Mouse (Mus musculus): ENCODE measurements around the gene Dut. TPM values are rescaled to one million over a fixed set of nuclear protein-coding genes. Genes with fewer than 3 reads are reported as not detected.

Gene Dut
- polyA plus RNA-seq, 1 experiment from 2014 or later = 191 TPM

DNA sequence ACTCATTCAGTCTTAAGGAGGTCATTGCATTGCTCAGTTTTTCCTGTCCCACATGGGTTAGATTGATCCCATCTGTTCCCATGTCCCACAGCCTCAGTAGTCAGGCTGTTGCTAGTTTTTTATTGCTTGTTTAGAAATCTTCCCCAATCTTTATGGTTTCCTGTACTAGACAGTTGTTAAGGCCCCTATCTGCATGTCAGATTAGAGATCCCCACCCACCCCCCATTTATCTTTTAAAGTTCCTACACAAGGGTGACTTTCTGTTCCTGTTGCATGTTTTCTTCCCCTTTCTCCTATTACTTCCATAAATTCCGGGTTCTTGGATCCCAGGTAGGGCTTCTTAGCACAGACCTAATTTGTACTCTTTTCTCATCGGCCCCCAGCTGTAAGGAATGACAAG lies 13.5 kb upstream of the Dut start:
- no peaks in the 10 kb centered on the region for H3K27me3 ChIP-seq
- no peak overlapping the region for H3K9ac ChIP-seq (replicated peaks)
- no peaks in the 10 kb centered on the region for H3K4me1 ChIP-seq (replicated peaks)
- H3K9me3 ChIP-seq = no peaks in the 10 kb centered on the region
- WGBS = 74% methylated on average over 2 of the region's 2 CpGs
- H3K27ac ChIP-seq = no peak overlapping the region
- no peak overlapping the region for H3K4me3 ChIP-seq (replicated peaks)
- no peak for ATAC-seq (ENCODE audit: insufficient number of reproducible peaks, insufficient read depth, low FRiP score, low TSS enrichment, low read depth)
- H3K36me3 ChIP-seq = no peaks in the 10 kb centered on the region
- H3K4me2 ChIP-seq = no peak overlapping the region

- H3K36me3 ChIP-seq = no peaks in the 10 kb centered on the region
- H3K4me1 ChIP-seq (replicated peaks) = no peaks in the 10 kb centered on the region
- 94% methylated on average over 2 of the region's 2 CpGs for WGBS
- no peak overlapping the region for H3K4me2 ChIP-seq
- no peak overlapping the region for H3K27ac ChIP-seq
- ATAC-seq (ENCODE audit: insufficient number of reproducible peaks, insufficient read depth, low FRiP score, low TSS enrichment, low read depth) = no peak
- H3K9ac ChIP-seq (replicated peaks) = no peak overlapping the region
- no peaks in the 10 kb centered on the region for H3K27me3 ChIP-seq
- H3K9me3 ChIP-seq = no peaks in the 10 kb centered on the region
- H3K4me3 ChIP-seq (replicated peaks) = no peak overlapping the region
Observed at GRCm38 (mm10) chr2:125234049-125234448, 12.9 kb upstream of the Dut start.

DNA sequence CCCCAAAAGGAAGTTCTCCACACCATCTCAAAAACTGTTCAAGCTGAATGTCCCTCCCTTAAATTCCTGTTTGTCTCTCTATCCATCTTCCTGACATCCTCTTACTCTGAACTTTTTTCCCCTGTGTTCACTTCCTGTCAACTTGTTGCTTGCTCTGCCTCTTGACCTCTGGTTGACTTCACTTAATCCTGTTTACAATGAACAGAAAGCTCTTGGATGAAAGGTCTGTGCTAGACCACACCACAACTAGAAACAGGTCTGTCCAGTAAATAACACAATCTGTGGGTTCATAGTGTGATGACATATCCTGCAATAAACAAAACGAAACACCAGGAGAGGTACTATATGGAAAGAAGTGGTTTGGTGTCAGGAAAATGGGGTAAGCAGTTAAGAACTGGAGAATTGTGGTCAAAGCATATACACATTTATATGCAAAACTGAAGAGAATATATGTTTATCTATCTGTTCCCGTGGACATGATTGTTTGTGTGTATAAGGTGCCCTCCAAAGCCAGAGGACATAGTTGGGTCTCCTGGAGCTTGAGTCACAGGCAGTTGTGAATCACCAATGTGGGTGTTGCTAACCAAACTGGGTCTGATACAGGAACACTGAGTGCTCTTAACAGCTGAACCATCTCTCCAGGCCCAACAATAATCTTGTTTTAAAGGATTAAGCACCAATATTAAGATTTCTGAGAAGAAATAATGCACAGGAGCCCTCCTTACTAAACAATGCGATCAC lies 1.3 kb upstream of the Dut start:
- H3K27ac ChIP-seq = no peak overlapping the region
- no peak overlapping the region for H3K9ac ChIP-seq (replicated peaks)
- peaks cover 24% of the 10 kb centered on the region for H3K4me1 ChIP-seq (replicated peaks)
- no peak overlapping the region for H3K4me2 ChIP-seq
- no peaks in the 10 kb centered on the region for H3K27me3 ChIP-seq
- no peak overlapping the region for H3K4me3 ChIP-seq (replicated peaks)
- WGBS = 75% methylated on average over 3 of the region's 3 CpGs
- H3K36me3 ChIP-seq = peaks cover 9% of the 10 kb centered on the region
- no peak for ATAC-seq (ENCODE audit: insufficient number of reproducible peaks, insufficient read depth, low FRiP score, low TSS enrichment, low read depth)
- H3K9me3 ChIP-seq = no peaks in the 10 kb centered on the region

- H3K27me3 ChIP-seq = no peaks in the 10 kb centered on the region
- peaks cover 24% of the 10 kb centered on the region for H3K4me1 ChIP-seq (replicated peaks)
- peak overlapping the region; percentile 74 for H3K4me2 ChIP-seq
- no peaks in the 10 kb centered on the region for H3K9me3 ChIP-seq
- H3K4me3 ChIP-seq (replicated peaks) = peak overlapping the region; percentile 72
- H3K36me3 ChIP-seq = peaks cover 17% of the 10 kb centered on the region
- WGBS = 24% methylated on average over 9 of the region's 9 CpGs
- peak overlapping the region; percentile 98 for H3K27ac ChIP-seq
- no peak for ATAC-seq (ENCODE audit: insufficient number of reproducible peaks, insufficient read depth, low FRiP score, low TSS enrichment, low read depth)
- H3K9ac ChIP-seq (replicated peaks) = peak overlapping the region; percentile 94
Observed at GRCm38 (mm10) chr2:125246669-125247068, 321 bp upstream of the Dut start.

GRCm38 (mm10) chr2:125247962-125248235 lies 909 bp downstream of the Dut start:
- peaks cover 24% of the 10 kb centered on the region for H3K4me1 ChIP-seq (replicated peaks)
- ATAC-seq (ENCODE audit: insufficient number of reproducible peaks, insufficient read depth, low FRiP score, low TSS enrichment, low read depth) = peak; percentile 12; the same call in 1 of the 2 replicates
- no peaks in the 10 kb centered on the region for H3K9me3 ChIP-seq
- H3K36me3 ChIP-seq = peaks cover 28% of the 10 kb centered on the region
- H3K27ac ChIP-seq = peak overlapping the region; percentile 98
- H3K27me3 ChIP-seq = no peaks in the 10 kb centered on the region
- peak overlapping the region; percentile 74 for H3K4me2 ChIP-seq
- H3K9ac ChIP-seq (replicated peaks) = peak overlapping the region; percentile 94
- under 1% methylated on average over 9 of the region's 9 CpGs for WGBS
- peak overlapping the region; percentile 72 for H3K4me3 ChIP-seq (replicated peaks)

DNA sequence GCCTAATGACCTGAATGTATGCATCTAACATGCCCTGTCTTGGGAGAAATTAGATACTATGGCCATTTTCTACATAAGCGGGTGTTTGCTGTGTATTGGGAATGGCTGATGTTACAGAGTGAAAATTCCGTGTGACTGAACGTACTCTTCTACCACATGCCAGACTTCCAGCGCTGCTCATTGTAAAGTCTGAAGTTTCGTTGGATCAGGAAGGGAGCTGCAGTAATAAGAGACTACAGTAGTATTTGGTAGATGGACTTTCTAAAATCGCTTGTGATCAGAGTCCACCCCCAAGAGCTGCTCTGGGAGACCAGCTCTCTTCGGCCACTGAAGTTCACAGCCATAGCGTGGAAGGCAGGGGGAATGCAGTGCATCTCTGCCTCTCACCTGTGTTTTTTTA lies 1.3 kb downstream of the Dut start:
- Histone ChIP-seq H3K9ac (replicated peaks) (peak overlapping the region; percentile 94), H3K9me3 (no peaks in the 10 kb centered on the region), H3K27ac (peak overlapping the region; percentile 98), H3K27me3 (no peaks in the 10 kb centered on the region), H3K36me3 (peaks cover 32% of the 10 kb centered on the region), H3K4me3 (replicated peaks) (peak overlapping the region; percentile 72), H3K4me1 (replicated peaks) (peaks cover 24% of the 10 kb centered on the region), H3K4me2 (peak overlapping the region; percentile 74)
- no peak for ATAC-seq (ENCODE audit: insufficient number of reproducible peaks, insufficient read depth, low FRiP score, low TSS enrichment, low read depth)
- 1% methylated on average over 8 of the region's 8 CpGs for WGBS

DNA sequence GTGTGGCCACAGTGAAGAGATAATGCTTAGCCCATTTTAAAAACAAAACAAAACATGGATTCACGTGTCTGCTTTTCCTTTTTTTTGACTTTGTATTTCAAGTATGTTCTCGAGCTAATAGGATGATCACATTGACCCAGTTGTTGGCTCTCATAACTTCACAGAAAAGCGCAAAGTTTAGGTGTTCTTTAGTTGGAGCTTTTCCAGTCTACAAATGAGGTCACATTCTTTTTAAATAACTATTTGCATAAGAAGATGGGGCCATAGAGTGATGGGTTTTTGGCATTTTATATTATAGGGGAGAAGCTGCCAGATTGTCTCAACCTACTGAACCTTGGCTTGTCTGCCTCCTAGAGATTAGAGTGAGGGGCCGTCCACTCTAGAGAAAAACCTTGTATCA lies 2.3 kb downstream of the Dut start:
- Histone ChIP-seq H3K9ac (replicated peaks) (no peak overlapping the region), H3K4me3 (replicated peaks) (peak overlapping the region; percentile 72), H3K27ac (no peak overlapping the region), H3K27me3 (no peaks in the 10 kb centered on the region), H3K36me3 (peaks cover 43% of the 10 kb centered on the region), H3K4me2 (peak overlapping the region; percentile 74), H3K4me1 (replicated peaks) (peaks cover 24% of the 10 kb centered on the region), H3K9me3 (no peaks in the 10 kb centered on the region)
- ATAC-seq (ENCODE audit: insufficient number of reproducible peaks, insufficient read depth, low FRiP score, low TSS enrichment, low read depth) = no peak
- WGBS = 86% methylated on average over 4 of the region's 4 CpGs

DNA sequence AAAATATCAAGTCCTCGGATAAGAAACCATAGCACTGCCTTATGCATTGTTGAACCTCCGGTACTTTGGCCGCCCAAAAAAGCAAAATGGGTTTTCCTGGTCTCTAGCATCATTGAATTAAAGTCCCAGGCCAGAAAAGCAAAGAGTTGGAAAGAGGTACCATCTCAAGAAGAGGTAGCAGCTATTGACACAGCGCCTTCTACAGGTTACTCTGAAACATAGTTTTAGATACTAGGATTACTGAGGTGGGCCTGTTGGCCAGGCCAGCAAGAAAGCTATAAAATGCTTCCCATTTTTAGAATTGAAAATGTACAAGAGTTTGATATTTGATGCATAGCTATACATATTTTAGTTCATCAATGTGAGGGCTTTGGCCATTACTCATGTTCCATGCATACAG lies 2.9 kb downstream of the Dut start:
- Histone ChIP-seq H3K27me3 (no peaks in the 10 kb centered on the region), H3K36me3 (peaks cover 48% of the 10 kb centered on the region), H3K4me3 (replicated peaks) (no peak overlapping the region), H3K4me1 (replicated peaks) (peaks cover 24% of the 10 kb centered on the region), H3K27ac (no peak overlapping the region), H3K9me3 (no peaks in the 10 kb centered on the region), H3K9ac (replicated peaks) (no peak overlapping the region), H3K4me2 (no peak overlapping the region)
- WGBS = 86% methylated on average over 4 of the region's 4 CpGs
- ATAC-seq (ENCODE audit: insufficient number of reproducible peaks, insufficient read depth, low FRiP score, low TSS enrichment, low read depth) = no peak

- H3K9me3 ChIP-seq = no peaks in the 10 kb centered on the region
- ATAC-seq (ENCODE audit: insufficient number of reproducible peaks, insufficient read depth, low FRiP score, low TSS enrichment, low read depth) = no peak
- no peak overlapping the region for H3K27ac ChIP-seq
- H3K27me3 ChIP-seq = no peaks in the 10 kb centered on the region
- H3K4me3 ChIP-seq (replicated peaks) = no peak overlapping the region
- no peak overlapping the region for H3K9ac ChIP-seq (replicated peaks)
- peaks cover 66% of the 10 kb centered on the region for H3K36me3 ChIP-seq
- WGBS = 86% methylated on average over 4 of the region's 4 CpGs
- H3K4me2 ChIP-seq = no peak overlapping the region
- peaks cover 20% of the 10 kb centered on the region for H3K4me1 ChIP-seq (replicated peaks)
Observed at GRCm38 (mm10) chr2:125251781-125252180, 4.8 kb downstream of the Dut start.

DNA sequence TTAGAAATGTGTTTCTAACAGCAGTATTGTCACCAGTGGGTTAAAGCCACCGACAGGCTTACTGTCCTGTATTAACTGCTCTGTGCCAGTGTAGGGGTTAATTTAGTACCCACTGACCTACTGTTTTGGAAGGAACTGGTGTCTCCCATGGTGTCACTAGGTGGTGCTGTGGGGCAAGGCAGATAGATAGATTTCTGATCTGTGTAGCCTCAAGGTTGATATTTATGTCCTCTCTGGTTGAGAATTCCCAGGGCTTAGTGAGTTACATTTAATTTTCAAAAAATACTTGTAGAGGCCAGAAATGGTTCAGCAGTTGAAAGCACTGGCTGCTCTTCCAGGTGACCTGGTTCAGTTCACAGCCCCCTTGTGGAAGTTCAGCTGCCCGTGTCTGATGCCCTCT lies 5.3 kb downstream of the Dut start:
- WGBS = 65% methylated on average over 2 of the region's 2 CpGs

GRCm38 (mm10) chr2:125253699-125254098 lies 6.7 kb downstream of the Dut start:
- no peaks in the 10 kb centered on the region for H3K27me3 ChIP-seq
- H3K27ac ChIP-seq = no peak overlapping the region
- peaks cover 16% of the 10 kb centered on the region for H3K4me1 ChIP-seq (replicated peaks)
- no peak for ATAC-seq (ENCODE audit: insufficient number of reproducible peaks, insufficient read depth, low FRiP score, low TSS enrichment, low read depth)
- no peak overlapping the region for H3K4me2 ChIP-seq
- no peak overlapping the region for H3K9ac ChIP-seq (replicated peaks)
- WGBS = 93% methylated on average over 6 of the region's 6 CpGs
- peaks cover 82% of the 10 kb centered on the region for H3K36me3 ChIP-seq
- H3K4me3 ChIP-seq (replicated peaks) = no peak overlapping the region
- H3K9me3 ChIP-seq = no peaks in the 10 kb centered on the region

More for the DNA sequence above, 5.3 kb downstream of the Dut start:
- Histone ChIP-seq H3K36me3 (peaks cover 71% of the 10 kb centered on the region), H3K27ac (no peak overlapping the region), H3K4me3 (replicated peaks) (no peak overlapping the region), H3K4me1 (replicated peaks) (peaks cover 20% of the 10 kb centered on the region), H3K9me3 (no peaks in the 10 kb centered on the region), H3K27me3 (no peaks in the 10 kb centered on the region), H3K9ac (replicated peaks) (no peak overlapping the region), H3K4me2 (no peak overlapping the region)
- ATAC-seq (ENCODE audit: insufficient number of reproducible peaks, insufficient read depth, low FRiP score, low TSS enrichment, low read depth) = no peak

- ATAC-seq (ENCODE audit: insufficient number of reproducible peaks, insufficient read depth, low FRiP score, low TSS enrichment, low read depth) = no peak
- H3K4me1 ChIP-seq (replicated peaks) = peaks cover 8% of the 10 kb centered on the region; the same call in 1 of the 2 replicates
- no peak overlapping the region for H3K9ac ChIP-seq (replicated peaks)
- no peaks in the 10 kb centered on the region for H3K9me3 ChIP-seq
- peaks cover 85% of the 10 kb centered on the region for H3K36me3 ChIP-seq
- no peak overlapping the region for H3K4me2 ChIP-seq
- no peak overlapping the region for H3K4me3 ChIP-seq (replicated peaks)
- WGBS = 90% methylated on average over 3 of the region's 3 CpGs
- no peak overlapping the region for H3K27ac ChIP-seq
- no peaks in the 10 kb centered on the region for H3K27me3 ChIP-seq
Observed at GRCm38 (mm10) chr2:125254630-125255029, 7.6 kb downstream of the Dut start.
